Mouse (Mus musculus): ENCODE measurements around the gene Pwwp2a. TPM values are rescaled to one million over a fixed set of nuclear protein-coding genes. Genes with fewer than 3 reads are reported as not detected.

The Pwwp2a gene
- total and polyA plus RNA-seq, 2 experiments from 2014 or later, result 16.6 to 29.8 TPM

DNA sequence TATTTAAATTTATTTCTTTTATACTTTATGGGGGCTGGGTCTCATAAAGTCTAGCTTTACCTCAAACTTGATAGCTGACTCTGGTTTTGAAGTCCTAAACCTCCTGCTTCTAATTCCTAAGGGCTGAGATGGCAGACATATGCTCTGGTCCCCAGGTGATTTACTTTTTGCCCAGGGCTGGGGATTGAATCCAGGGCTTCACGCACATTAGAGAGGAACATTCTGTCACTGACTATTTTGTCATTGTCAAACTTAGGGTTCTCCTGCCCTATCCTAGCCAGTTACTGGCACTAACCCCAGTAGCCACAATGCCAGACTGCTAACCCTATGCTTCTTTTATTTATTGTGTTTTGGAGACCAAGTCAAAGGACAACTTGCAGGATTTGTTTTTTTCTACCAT lies 7.1 kb downstream of the Pwwp2a start:
- peaks cover 31% of the 10 kb centered on the region for H3K36me3 ChIP-seq (ENCODE audit: insufficient read depth)
- no peak overlapping the region for H3K9ac ChIP-seq
- DNase-seq (no peak), ATAC-seq (no peak)
- WGBS, result 94% methylated on average over 1 of the region's 1 CpGs
- H3K4me2 ChIP-seq (ENCODE audit: low read depth), result no peak overlapping the region
- no peaks in the 10 kb centered on the region for H3K9me3 ChIP-seq (ENCODE audit: low read length)
- no peak overlapping the region for H3K27ac ChIP-seq (ENCODE audit: low read depth, low read length)
- no peaks in the 10 kb centered on the region for H3K4me1 ChIP-seq (ENCODE audit: insufficient read depth)
- H3K27me3 ChIP-seq (ENCODE audit: insufficient read depth, low read length), result no peaks in the 10 kb centered on the region
- H3K4me3 ChIP-seq (ENCODE audit: low read depth, low read length), result no peak overlapping the region
- no peak for TF ChIP-seq CTCF (IDR thresholded peaks at IDR 0.05; ENCODE audit: low read depth)

- DNase-seq (no peak), ATAC-seq (no peak)
- Histone ChIP-seq H3K9ac (no peak overlapping the region), H3K9me3 (ENCODE audit: low read length) (no peaks in the 10 kb centered on the region), H3K4me2 (ENCODE audit: low read depth) (no peak overlapping the region), H3K4me3 (ENCODE audit: low read depth, low read length) (no peak overlapping the region), H3K4me1 (ENCODE audit: insufficient read depth) (no peaks in the 10 kb centered on the region), H3K36me3 (ENCODE audit: insufficient read depth) (peaks cover 31% of the 10 kb centered on the region; the same call in 1 of the 2 replicates), H3K27ac (ENCODE audit: low read depth, low read length) (no peak overlapping the region), H3K27me3 (ENCODE audit: insufficient read depth, low read length) (no peaks in the 10 kb centered on the region)
- 87% methylated on average over 4 of the region's 4 CpGs for WGBS
- TF ChIP-seq CTCF (IDR thresholded peaks at IDR 0.05; ENCODE audit: low read depth), result no peak
Observed at GRCm38 (mm10) chr11:43696623-43697022, 14.8 kb downstream of the Pwwp2a start.

DNA sequence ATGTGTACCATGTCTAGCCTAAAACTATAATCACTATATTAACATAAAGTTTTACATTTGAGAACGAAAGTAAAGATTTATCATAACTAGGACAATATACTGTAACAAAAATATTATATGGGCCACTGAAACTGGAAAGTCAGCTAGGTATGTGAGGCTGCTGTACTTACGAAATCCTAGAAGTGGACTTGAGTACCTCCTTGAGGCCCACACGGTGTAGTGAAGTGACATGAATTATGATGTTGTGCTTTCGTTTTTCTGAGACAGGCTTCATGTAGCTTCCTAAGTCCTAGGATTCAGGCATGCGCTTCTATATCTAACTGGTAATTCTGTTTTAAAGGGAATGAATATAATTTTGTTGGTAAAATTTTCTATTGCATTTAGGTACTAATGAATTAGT lies 16.8 kb downstream of the Pwwp2a start:
- DNase-seq, result no peak
- peaks cover 28% of the 10 kb centered on the region; the same call in 1 of the 2 replicates for H3K36me3 ChIP-seq (ENCODE audit: insufficient read depth)
- no peak overlapping the region for H3K9ac ChIP-seq
- no peaks in the 10 kb centered on the region for H3K4me1 ChIP-seq (ENCODE audit: insufficient read depth)
- H3K9me3 ChIP-seq (ENCODE audit: low read length), result no peaks in the 10 kb centered on the region
- TF ChIP-seq CTCF (IDR thresholded peaks at IDR 0.05; ENCODE audit: low read depth), result no peak
- no peak overlapping the region for H3K4me3 ChIP-seq (ENCODE audit: low read depth, low read length)
- ATAC-seq, result no peak
- H3K27me3 ChIP-seq (ENCODE audit: insufficient read depth, low read length), result no peaks in the 10 kb centered on the region
- no peak overlapping the region for H3K4me2 ChIP-seq (ENCODE audit: low read depth)
- WGBS, result 91% methylated on average over 5 of the region's 5 CpGs
- no peak overlapping the region for H3K27ac ChIP-seq (ENCODE audit: low read depth, low read length)

- WGBS, result 97% methylated on average over 3 of the region's 3 CpGs
- H3K27me3 ChIP-seq (ENCODE audit: insufficient read depth, low read length), result no peaks in the 10 kb centered on the region
- H3K4me3 ChIP-seq (ENCODE audit: low read depth, low read length), result no peak overlapping the region
- no peaks in the 10 kb centered on the region for H3K4me1 ChIP-seq (ENCODE audit: insufficient read depth)
- no peak for TF ChIP-seq CTCF (IDR thresholded peaks at IDR 0.05; ENCODE audit: low read depth)
- no peak overlapping the region for H3K27ac ChIP-seq (ENCODE audit: low read depth, low read length)
- DNase-seq (no peak), ATAC-seq (no peak)
- peaks cover 37% of the 10 kb centered on the region for H3K36me3 ChIP-seq (ENCODE audit: insufficient read depth)
- no peaks in the 10 kb centered on the region for H3K9me3 ChIP-seq (ENCODE audit: low read length)
- H3K4me2 ChIP-seq (ENCODE audit: low read depth), result no peak overlapping the region
- H3K9ac ChIP-seq, result no peak overlapping the region
Observed at GRCm38 (mm10) chr11:43700291-43700690, 18.5 kb downstream of the Pwwp2a start.

DNA sequence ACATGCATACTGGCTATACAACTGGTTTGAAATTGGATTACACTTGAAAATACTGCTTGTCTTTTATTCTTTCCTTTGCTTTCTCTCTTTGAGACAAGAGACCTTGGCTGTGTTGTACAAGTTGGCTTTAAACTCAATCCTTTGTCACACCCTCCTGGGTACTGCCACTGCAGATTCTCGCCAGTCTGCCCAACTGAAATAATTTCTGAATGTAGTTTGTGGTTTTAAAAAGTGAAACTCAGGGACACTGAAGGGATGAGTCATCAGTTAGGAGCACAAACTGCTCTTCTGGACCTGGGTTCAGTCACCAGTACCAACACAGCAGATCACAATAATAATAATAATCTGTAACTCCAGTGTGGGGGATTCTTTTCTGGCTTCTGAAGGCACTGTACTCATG lies 21.8 kb downstream of the Pwwp2a start:
- no peak for TF ChIP-seq CTCF (IDR thresholded peaks at IDR 0.05; ENCODE audit: low read depth)
- Histone ChIP-seq H3K27ac (ENCODE audit: low read depth, low read length) (no peak overlapping the region), H3K4me3 (ENCODE audit: low read depth, low read length) (no peak overlapping the region), H3K4me1 (ENCODE audit: insufficient read depth) (no peaks in the 10 kb centered on the region), H3K4me2 (ENCODE audit: low read depth) (no peak overlapping the region), H3K27me3 (ENCODE audit: insufficient read depth, low read length) (no peaks in the 10 kb centered on the region), H3K9ac (no peak overlapping the region), H3K9me3 (ENCODE audit: low read length) (no peaks in the 10 kb centered on the region), H3K36me3 (ENCODE audit: insufficient read depth) (peaks cover 29% of the 10 kb centered on the region)
- no peak for ATAC-seq
- WGBS, result 33% methylated on average over 1 of the region's 1 CpGs
- no peak for DNase-seq

DNA sequence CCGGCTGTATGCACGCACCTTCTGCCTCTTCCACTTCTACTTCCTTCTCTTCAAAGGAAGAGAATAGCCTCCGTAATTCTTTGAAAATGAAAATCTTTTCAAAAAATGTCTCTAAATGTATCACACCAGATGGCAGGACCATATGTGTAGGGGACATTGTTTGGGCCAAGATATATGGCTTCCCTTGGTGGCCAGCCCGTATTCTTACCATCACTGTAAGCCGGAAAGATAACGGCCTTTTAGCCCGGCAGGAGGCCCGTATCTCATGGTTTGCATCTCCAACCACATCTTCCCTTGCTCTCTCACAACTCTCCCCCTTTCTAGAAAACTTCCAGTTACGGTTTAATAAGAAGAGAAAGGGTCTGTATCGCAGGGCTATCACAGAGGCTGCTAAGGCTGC lies 24.0 kb downstream of the Pwwp2a start:
- DNase-seq (no peak), ATAC-seq (no peak)
- Histone ChIP-seq H3K4me1 (ENCODE audit: insufficient read depth) (no peaks in the 10 kb centered on the region), H3K27ac (ENCODE audit: low read depth, low read length) (no peak overlapping the region), H3K27me3 (ENCODE audit: insufficient read depth, low read length) (no peaks in the 10 kb centered on the region), H3K36me3 (ENCODE audit: insufficient read depth) (peaks cover 31% of the 10 kb centered on the region), H3K4me2 (ENCODE audit: low read depth) (no peak overlapping the region), H3K9ac (no peak overlapping the region), H3K9me3 (ENCODE audit: low read length) (no peaks in the 10 kb centered on the region), H3K4me3 (ENCODE audit: low read depth, low read length) (no peak overlapping the region)
- TF ChIP-seq CTCF (IDR thresholded peaks at IDR 0.05; ENCODE audit: low read depth), result no peak
- WGBS, result 86% methylated on average over 10 of the region's 10 CpGs

DNA sequence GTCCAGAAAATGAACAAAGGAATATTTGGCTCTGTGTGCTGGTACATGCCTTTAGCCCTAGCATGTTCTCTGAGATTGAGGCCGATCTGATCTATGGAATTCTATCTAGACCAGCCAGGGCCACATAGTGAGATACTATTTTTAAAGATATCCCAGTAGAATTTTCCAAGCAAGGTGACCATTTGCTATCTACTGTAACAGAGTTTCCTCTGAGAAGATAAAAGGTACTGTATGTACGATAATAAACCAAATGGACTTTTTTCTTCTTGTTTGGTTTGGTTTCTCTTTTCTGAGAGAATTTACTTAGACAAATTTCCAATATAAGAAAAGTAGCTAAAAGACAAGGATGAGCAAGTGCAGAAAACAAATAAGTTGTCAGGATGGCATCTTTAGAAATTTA lies 26.6 kb downstream of the Pwwp2a start:
- Histone ChIP-seq H3K9me3 (ENCODE audit: low read length) (no peaks in the 10 kb centered on the region), H3K4me3 (ENCODE audit: low read depth, low read length) (no peak overlapping the region), H3K9ac (no peak overlapping the region), H3K4me1 (ENCODE audit: insufficient read depth) (no peaks in the 10 kb centered on the region), H3K36me3 (ENCODE audit: insufficient read depth) (peaks cover 20% of the 10 kb centered on the region), H3K27ac (ENCODE audit: low read depth, low read length) (no peak overlapping the region), H3K27me3 (ENCODE audit: insufficient read depth, low read length) (no peaks in the 10 kb centered on the region), H3K4me2 (ENCODE audit: low read depth) (no peak overlapping the region)
- TF ChIP-seq CTCF (IDR thresholded peaks at IDR 0.05; ENCODE audit: low read depth), result no peak
- DNase-seq (no peak), ATAC-seq (no peak)
- WGBS, result 91% methylated on average over 2 of the region's 2 CpGs

DNA sequence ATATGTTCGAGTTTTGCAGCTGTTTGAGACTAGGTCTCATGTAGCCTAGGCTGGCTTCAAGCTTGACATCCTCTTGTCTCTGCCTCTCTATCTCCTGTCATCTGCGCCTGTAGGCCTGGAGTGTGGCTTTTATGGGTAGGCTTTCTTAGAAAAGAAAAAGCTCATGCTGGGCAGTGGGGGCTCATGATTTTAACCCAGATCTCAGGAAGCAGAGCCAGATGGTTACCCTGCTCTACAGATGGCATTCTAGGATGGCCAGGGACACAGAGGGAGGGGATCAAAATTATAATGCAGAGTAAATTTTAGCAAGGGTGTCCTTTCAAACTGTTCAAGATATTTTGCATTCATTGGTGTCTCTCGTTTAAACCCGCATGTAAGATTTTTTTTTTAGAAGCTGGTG lies 30.4 kb downstream of the Pwwp2a start:
- Histone ChIP-seq H3K9ac (no peak overlapping the region), H3K4me1 (ENCODE audit: insufficient read depth) (no peaks in the 10 kb centered on the region), H3K9me3 (ENCODE audit: low read length) (no peaks in the 10 kb centered on the region), H3K4me2 (ENCODE audit: low read depth) (no peak overlapping the region), H3K27me3 (ENCODE audit: insufficient read depth, low read length) (no peaks in the 10 kb centered on the region), H3K36me3 (ENCODE audit: insufficient read depth) (peaks cover 11% of the 10 kb centered on the region), H3K4me3 (ENCODE audit: low read depth, low read length) (no peak overlapping the region), H3K27ac (ENCODE audit: low read depth, low read length) (no peak overlapping the region)
- WGBS, result 82% methylated on average over 4 of the region's 4 CpGs
- DNase-seq (no peak), ATAC-seq (peak; percentile 42)
- no peak for TF ChIP-seq CTCF (IDR thresholded peaks at IDR 0.05; ENCODE audit: low read depth)

Data from forebrain, postnatal 0 days (tissue).